Mouse (Mus musculus): ENCODE results near the gene Sipa1l2.

Gene Sipa1l2

DNA sequence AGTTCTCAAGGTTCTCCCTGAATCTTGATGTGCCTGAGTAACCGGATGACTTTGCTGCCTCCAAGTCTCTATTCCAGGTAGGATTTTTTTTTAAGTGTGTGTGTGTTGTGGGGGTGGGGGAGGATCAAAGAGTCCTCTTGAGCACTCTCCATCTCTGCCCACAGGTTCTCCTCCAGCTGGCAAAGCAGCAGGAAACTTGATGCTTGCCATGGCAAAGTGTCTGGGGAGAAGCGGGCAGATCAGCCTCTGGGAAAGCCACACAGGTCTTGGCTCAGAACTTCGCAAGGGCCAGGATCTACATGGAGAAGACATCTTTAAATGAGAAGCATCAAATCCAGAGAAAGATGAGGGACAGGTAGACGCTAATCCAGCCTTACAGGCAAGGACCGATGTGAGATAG lies 10.8 kb upstream of the Sipa1l2 start:
- DNase-seq (ENCODE audit: low spot score in 2 of 2), result no peak

DNA sequence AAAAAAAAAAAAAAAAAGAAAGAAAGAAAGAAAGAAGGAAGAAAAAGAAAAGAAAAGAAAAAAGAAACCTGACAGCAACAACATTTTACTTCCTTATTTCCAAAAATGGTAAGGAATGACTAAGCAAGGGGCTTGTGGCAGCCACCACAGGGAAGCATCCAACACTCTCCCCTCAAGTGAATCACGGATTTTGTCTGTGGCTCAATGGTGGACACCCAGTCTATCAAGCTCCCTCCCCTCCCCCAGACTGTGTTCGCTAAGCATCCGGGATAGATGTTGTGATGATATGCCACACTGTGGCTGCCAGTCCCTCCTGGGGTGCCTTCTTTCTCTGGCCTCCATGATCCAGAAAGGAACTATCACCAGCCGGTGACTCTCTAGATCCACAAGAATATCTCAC lies 6.5 kb upstream of the Sipa1l2 start:
- no peak for DNase-seq (ENCODE audit: low spot score in 2 of 2)

GRCm38 (mm10) chr8:125574280-125574679 lies 4.7 kb upstream of the Sipa1l2 start:
- no peak for DNase-seq (ENCODE audit: low spot score in 2 of 2)

DNA sequence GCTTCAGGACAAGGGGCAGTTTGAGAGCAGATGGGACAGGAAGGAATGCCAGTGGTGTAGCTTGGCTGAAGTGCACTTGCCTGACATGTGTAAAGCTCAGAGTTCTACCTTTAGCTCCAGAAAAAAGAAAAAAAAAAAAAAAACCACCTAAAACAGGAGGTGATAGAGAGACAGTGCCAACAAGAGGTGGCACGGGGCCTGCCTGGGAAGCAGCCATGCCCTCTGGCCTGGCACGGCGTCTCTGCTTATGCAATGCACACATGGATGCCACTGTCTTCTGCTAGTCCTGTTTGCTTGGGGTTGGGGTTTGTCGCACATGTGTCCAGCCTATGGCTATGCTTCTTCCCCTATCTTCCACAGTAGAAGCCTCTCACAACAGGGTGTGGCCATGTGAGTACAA lies 2.6 kb upstream of the Sipa1l2 start:
- no peak for DNase-seq (ENCODE audit: low spot score in 2 of 2)

- peak in 1 of 2 experiments; percentile 38 for DNase-seq (ENCODE audit: low spot score in 2 of 2)
Measured at GRCm38 (mm10) chr8:125570835-125571465, 1.3 kb upstream of the Sipa1l2 start.

DNA sequence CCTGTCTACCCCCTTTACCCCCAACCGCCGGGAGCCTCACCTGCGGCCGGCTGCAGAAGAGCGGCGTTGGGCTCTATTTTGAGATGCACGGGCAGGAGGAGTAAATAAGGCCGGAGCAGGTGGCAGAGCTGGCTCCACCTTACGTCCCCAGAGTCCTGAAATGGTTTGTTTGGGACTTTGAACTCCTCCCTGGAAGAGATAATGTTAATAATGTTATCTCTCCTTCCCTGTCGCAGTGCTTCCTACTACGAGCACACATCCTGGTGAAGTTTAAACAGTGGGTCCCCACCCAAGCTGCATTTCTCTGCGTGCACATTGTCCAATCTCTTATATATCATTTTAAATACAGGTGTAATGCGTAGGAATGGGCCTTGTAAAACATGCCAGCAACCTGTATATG lies 781 bp upstream of the Sipa1l2 start:
- no peak for DNase-seq (ENCODE audit: low spot score in 2 of 2)

- peak; percentile 12 to 29 for DNase-seq (ENCODE audit: low spot score in 2 of 2)
Measured at GRCm38 (mm10) chr8:125568851-125569532, 616 bp downstream of the Sipa1l2 start.

GRCm38 (mm10) chr8:125568421-125568850 lies 1.2 kb downstream of the Sipa1l2 start:
- no peak for DNase-seq (ENCODE audit: low spot score in 2 of 2)

DNA sequence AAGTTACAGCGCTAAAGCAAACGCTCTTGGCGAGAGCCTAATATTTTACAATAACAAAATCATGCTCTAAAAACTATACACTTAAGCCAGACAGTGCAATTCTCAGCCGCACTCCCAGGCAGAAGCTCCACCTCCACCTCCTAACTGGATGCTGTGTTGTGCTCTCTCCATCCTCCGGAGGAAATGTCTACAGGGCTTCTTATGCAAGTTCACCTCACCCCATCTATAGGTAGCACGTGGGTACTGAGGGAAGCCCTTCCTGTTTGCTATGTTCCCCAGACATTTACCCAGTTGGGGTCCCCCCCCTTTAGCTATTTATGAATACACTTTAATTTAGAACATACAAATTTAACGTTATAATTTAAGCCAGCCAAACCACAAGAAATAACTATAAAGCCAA lies 2.0 kb downstream of the Sipa1l2 start:
- no peak for DNase-seq (ENCODE audit: low spot score in 2 of 2)

DNA sequence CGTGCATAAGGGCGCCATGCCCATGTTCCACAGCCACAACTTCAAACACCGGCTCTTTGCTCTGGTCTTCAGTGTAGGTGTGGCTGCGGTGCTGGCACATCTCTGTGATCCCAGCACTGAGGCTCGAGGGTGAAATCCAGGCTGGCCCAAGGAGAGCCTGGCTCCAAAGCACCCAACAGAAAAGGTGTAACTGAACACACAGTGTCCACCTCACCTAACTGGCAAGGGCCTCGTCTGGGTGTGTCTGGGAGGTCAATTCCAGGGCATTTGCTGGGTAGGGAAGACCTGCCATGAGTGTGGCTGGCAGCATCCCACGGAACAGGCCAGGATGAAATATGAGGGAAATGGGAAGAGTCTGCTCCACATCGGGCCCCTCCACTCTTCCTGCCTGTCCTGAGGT lies 6.7 kb downstream of the Sipa1l2 start:
- no peak for DNase-seq (ENCODE audit: low spot score in 2 of 2)

DNA sequence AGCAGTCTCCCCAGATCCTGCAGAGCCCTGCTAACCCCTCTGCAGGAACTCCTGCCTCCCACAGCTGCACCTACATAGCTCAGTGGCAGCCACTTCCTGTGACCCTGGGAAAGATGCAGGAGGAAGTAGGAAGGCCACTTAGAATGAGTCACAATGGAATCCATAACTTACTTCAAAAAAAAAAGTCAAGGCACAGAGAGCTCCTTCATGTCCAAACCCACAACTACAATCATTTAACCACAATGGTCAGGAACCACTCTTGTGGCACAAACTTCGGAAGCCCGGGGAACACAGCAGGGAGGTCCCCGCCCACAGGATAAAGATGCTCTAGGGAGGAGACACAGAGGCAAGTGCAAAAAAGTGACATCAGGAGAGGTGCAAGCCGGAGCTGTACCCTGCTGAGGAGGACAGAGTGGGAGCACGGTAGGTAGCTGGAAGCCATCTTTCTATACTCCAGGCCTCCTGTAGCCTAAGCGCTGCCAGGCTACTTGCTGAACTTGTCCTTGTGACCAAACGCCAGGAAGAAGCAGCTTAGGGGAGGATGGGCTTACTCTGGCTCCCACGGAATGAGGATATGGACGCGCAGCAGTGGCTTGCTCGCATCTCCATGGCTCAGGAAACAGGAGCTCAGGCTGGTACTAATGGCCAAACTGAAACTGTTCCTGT lies 8.7 kb downstream of the Sipa1l2 start:
- no peak for DNase-seq (ENCODE audit: low spot score in 2 of 2)

- no peak for DNase-seq (ENCODE audit: low spot score in 2 of 2)
Measured at GRCm38 (mm10) chr8:125559066-125559653, 10.4 kb downstream of the Sipa1l2 start.

DNA sequence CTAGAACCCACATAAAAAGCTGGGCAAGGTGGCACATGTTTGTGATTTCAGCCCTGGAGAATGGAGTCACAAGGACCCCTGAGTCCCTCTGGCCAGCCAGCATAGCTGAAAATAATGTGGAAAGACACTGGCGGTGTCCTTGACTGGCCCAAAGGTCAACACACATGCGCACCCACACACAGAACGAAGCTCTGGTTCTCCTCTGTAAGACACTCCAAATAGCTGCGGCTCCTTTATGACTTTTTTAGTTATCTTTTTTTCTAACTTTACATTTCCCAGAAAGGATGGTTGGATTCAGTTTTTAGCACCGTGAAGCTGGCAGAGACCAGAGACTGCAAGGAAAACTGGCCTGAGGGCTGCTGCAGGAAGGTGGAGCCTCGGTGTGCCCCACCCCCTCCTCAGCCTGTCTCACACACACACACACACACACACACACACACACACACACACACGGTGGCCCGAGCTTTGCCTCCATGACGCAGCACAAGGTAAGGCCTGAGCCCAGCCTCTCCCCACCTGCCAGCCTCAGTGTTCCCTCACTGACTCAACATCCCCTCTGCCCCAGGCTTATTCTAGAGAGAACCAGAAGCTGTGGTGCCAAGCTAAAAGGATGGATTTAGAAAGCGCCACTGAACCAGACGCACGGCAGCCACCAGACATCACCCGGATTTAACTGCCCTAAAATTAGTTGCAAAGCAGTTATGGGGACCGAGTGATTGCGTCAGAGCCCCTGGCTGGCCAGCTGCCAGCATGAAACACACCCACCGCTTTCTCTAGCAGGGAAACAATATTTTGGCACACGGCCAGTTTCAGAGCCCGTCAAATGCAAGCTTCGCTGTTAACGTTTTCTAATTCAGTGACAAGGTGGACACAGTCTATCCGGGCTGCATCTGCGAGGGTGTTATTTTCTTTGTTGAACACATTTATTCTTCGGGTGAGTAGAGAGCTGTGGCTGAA lies 11.2 kb downstream of the Sipa1l2 start:
- peak; percentile 58 to 74 for DNase-seq (ENCODE audit: low spot score in 2 of 2)

DNA sequence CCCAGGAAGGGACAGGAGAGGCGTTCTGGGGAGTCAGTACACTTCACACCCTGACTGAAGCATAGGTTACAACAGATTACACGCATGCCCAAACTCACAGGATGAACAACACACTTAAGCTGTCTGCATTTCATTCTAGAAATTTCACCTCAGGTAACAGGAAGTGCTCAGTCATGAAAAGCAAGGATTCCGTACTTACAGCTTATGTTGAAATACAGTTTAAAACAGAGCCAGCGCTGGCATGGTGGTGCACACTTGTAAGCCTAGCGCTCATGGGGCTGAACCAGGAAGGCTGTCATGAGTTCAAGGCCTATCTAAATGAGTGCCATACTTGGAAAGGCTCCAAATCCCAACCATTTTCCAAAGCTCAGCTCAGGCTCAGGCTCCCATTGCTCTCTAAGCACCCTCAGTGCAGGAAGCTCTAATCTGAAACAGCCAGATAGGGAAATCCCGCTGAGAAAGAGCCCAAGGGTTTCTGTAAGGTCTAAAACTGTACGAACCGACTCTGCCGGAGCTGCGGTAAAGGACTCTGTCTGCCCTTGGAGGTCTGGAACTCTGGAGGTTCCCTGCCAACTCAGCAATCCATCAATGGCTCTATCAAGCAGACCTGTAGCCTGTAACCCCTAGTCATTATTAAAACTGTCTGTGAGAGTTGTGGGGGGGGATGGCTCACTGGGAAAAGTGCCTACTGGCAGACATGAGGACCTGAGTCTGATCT lies 12.1 kb downstream of the Sipa1l2 start:
- DNase-seq (ENCODE audit: low spot score in 2 of 2), result no peak

GRCm38 (mm10) chr8:125556706-125557105 lies 12.9 kb downstream of the Sipa1l2 start:
- DNase-seq (ENCODE audit: low spot score in 2 of 2), result no peak

DNA sequence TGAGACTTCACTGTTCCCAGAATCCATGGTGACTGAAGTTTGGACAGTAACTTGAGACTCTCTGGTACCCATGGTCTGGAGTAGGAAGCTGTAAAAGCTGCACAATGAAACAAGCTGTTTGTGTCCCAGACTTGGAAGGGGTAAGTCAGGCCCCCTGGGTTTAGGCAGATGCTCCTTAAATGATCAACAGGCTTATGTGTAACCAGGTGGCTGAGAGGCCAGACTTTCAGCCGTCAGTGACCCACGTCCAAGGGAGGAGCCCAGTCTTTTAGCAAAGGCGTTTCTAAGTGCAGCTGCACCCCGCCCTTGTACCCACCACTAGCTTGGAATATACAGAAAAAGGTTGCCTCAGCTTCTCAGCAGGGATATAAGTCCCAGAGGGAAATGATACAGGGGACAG lies 19.0 kb downstream of the Sipa1l2 start:
- DNase-seq (ENCODE audit: low spot score in 2 of 2), result no peak

GRCm38 (mm10) chr8:125547296-125547695 lies 22.3 kb downstream of the Sipa1l2 start:
- no peak for DNase-seq (ENCODE audit: low spot score in 2 of 2)

- no peak for DNase-seq (ENCODE audit: low spot score in 2 of 2)
Measured at GRCm38 (mm10) chr8:125545866-125546265, 23.7 kb downstream of the Sipa1l2 start.

GRCm38 (mm10) chr8:125542893-125543613 lies 26.6 kb downstream of the Sipa1l2 start:
- DNase-seq (ENCODE audit: low spot score in 2 of 2), result no peak

All from spleen, postnatal 14 days (tissue).